Mouse (Mus musculus) ES-E14 (cell line): ENCODE measurements around the gene Pacsin1. TPM values are rescaled to one million over a fixed set of nuclear protein-coding genes. Genes with fewer than 3 reads are reported as not detected.

ENCODE experiments used
- DNase-seq: peaks from one replicate; pipeline ENCODE4 v3.0.0-alpha.2; 2013; ENCODE audit warnings: low read depth, low spot score
- H3K27ac ChIP-seq: 2 replicates; pipeline ENCODE4 v1.5.1; 2012; ENCODE audit warnings: low read depth, mild to moderate bottlenecking, low read length, moderate library complexity, mixed read lengths; ENCODE audit not compliant: poor library complexity, insufficient read depth, severe bottlenecking
- H3K36me3 ChIP-seq: 2 replicates; pipeline ENCODE4 v1.6.1; 2012; ENCODE audit warnings: mild to moderate bottlenecking, low read length, moderate library complexity, mixed read lengths; ENCODE audit not compliant: control insufficient read depth, poor library complexity, insufficient read depth, severe bottlenecking
- H3K4me1 ChIP-seq, 2 experiments: fragments of 150-350 bp in 1 of 2; sonication (generic) in 1 of 2; 2 replicates each; pipeline ENCODE4 v1.6.1; 2012; ENCODE audit warnings: low read length in 2 of 2, mild to moderate bottlenecking in 1 of 2, mixed read lengths in 1 of 2; ENCODE audit not compliant: control insufficient read depth in 2 of 2, insufficient read depth in 2 of 2, poor library complexity in 1 of 2
- H3K4me3 ChIP-seq, 2 experiments: fragments of 150-350 bp in 1 of 2; sonication (generic) in 1 of 2; 2 replicates each; pipeline ENCODE4 v1.5.1; 2012; ENCODE audit warnings: low read length in 2 of 2, low read depth in 1 of 2, mild to moderate bottlenecking in 1 of 2, mixed read lengths in 1 of 2; ENCODE audit not compliant: insufficient read depth in 1 of 2, poor library complexity in 1 of 2, severe bottlenecking in 1 of 2
- H3K9ac ChIP-seq: 2 replicates; pipeline ENCODE4 v1.6.1; 2012; ENCODE audit warnings: low read depth, mild to moderate bottlenecking, low read length, mixed read lengths; ENCODE audit not compliant: poor library complexity, insufficient read depth, severe bottlenecking
- H3K9me3 ChIP-seq: fragments of 150-350 bp; sonication (generic); 2 replicates; pipeline ENCODE4 v1.6.1; 2012; ENCODE audit warnings: low read depth, mild to moderate bottlenecking, low read length; ENCODE audit not compliant: control insufficient read depth, insufficient read depth
- CHD2 ChIP-seq: IDR thresholded peaks from 2 replicates; pipeline ENCODE4 v1.6.1; 2014; ENCODE audit warnings: mild to moderate bottlenecking, low read depth, low read length, inconsistent platforms
- HCFC1 ChIP-seq: IDR thresholded peaks from 2 replicates; pipeline ENCODE4 v1.6.1; 2012; ENCODE audit warnings: low read length, inconsistent platforms, borderline replicate concordance; ENCODE audit not compliant: insufficient read depth
- MAFK ChIP-seq: IDR thresholded peaks from 2 replicates; pipeline ENCODE4 v1.6.1; 2014; ENCODE audit warnings: mild to moderate bottlenecking, low read depth, low read length, inconsistent platforms; ENCODE audit not compliant: insufficient read depth
- ZC3H11A ChIP-seq: IDR thresholded peaks from 2 replicates; pipeline ENCODE4 v1.6.1; 2012; ENCODE audit warnings: low read depth, mild to moderate bottlenecking, inconsistent platforms, low read length, borderline replicate concordance
- ZNF384 ChIP-seq: IDR thresholded peaks from 2 replicates; pipeline ENCODE4 v1.6.1; 2012; ENCODE audit warnings: low read depth, low read length, inconsistent platforms
- in situ Hi-C, 2 experiments: fragments of 600-800 bp; cut with MboI; formaldehyde crosslinking; loops; one replicate each; pipeline ENCODE4 v1.15.1; 2025; ENCODE audit warnings: low sequenced_read_pairs in 2 of 2, inconsistent platforms in 1 of 2; ENCODE audit not compliant: unreplicated experiment in 2 of 2
- total RNA-seq: library from RNA; depleted of rRNA; stranded (reverse); fragments of 300-350 nt; gene quantifications from 2 replicates; pipeline ENCODE4 v1.2.3, GENCODE M21; 2012

Gene Pacsin1
- total RNA-seq, 1 experiment, result 7.9 TPM

GRCm38 (mm10) chr17:27611994-27612393, 43.3 kb upstream of the Pacsin1 start:
- DNase-seq, result no peak
- no peak overlapping the region for H3K4me3 ChIP-seq
- in situ Hi-C loops, result no loop called here
- no peak overlapping the region for H3K27ac ChIP-seq
- H3K9me3 ChIP-seq, result no peaks in the 10 kb centered on the region
- H3K4me1 ChIP-seq, result peaks cover 4 to 21% of the 10 kb centered on the region in 2 experiments; a peak in 3 of 4 replicates
- no peak for TF ChIP-seq HCFC1
- TF ChIP-seq ZC3H11A, result no peak
- no peak for TF ChIP-seq ZNF384
- no peak for TF ChIP-seq CHD2
- TF ChIP-seq MAFK, result no peak
- H3K36me3 ChIP-seq, result no peaks in the 10 kb centered on the region; the same call in 1 of the 2 replicates
- H3K9ac ChIP-seq, result 0 out of 2 replicates have a peak overlapping the region, but pooled peaks have one; percentile 22

GRCm38 (mm10) chr17:27613016-27613415, 42.3 kb upstream of the Pacsin1 start:
- Histone ChIP-seq H3K4me1 (peaks cover 4 to 21% of the 10 kb centered on the region in 2 experiments; a peak in 3 of 4 replicates), H3K27ac (no peak overlapping the region), H3K4me3 (no peak overlapping the region), H3K9me3 (no peaks in the 10 kb centered on the region), H3K36me3 (peaks cover 2% of the 10 kb centered on the region; the same call in 1 of the 2 replicates), H3K9ac (no peak overlapping the region)
- TF ChIP-seq HCFC1 (no peak), ZC3H11A (no peak), ZNF384 (no peak), CHD2 (no peak), MAFK (no peak)
- in situ Hi-C loops, result no loop called here
- no peak for DNase-seq

- Histone ChIP-seq H3K9me3 (no peaks in the 10 kb centered on the region), H3K9ac (no peak overlapping the region), H3K4me3 (no peak overlapping the region), H3K4me1 (peaks cover 2 to 21% of the 10 kb centered on the region in 2 experiments; a peak in 3 of 4 replicates), H3K36me3 (peaks cover 2% of the 10 kb centered on the region; the same call in 1 of the 2 replicates), H3K27ac (no peak overlapping the region)
- DNase-seq, result no peak
- in situ Hi-C loops, result no loop called here
- TF ChIP-seq ZNF384, result no peak
- TF ChIP-seq CHD2, result no peak
- no peak for TF ChIP-seq HCFC1
- TF ChIP-seq MAFK, result no peak
- TF ChIP-seq ZC3H11A, result no peak
Observed at GRCm38 (mm10) chr17:27615388-27615787, 39.9 kb upstream of the Pacsin1 start.

- TF ChIP-seq ZNF384 (no peak), ZC3H11A (no peak), MAFK (no peak), HCFC1 (no peak), CHD2 (no peak)
- Histone ChIP-seq H3K4me1 (peaks cover 6 to 14% of the 10 kb centered on the region in 2 experiments), H3K9ac (no peak overlapping the region), H3K9me3 (no peaks in the 10 kb centered on the region), H3K36me3 (peaks cover 2% of the 10 kb centered on the region; the same call in 1 of the 2 replicates), H3K27ac (no peak overlapping the region), H3K4me3 (peak overlapping the region; percentile 11 to 64; a peak in 2 of 4 replicates)
- in situ Hi-C loops, result no loop called here
- no peak for DNase-seq
Observed at GRCm38 (mm10) chr17:27621161-27621560, 34.1 kb upstream of the Pacsin1 start.

- peaks cover 2% of the 10 kb centered on the region; the same call in 1 of the 2 replicates for H3K36me3 ChIP-seq
- in situ Hi-C loops, result no loop called here
- peak overlapping the region; percentile 64 to 87 for H3K4me3 ChIP-seq
- H3K4me1 ChIP-seq, result peaks cover 6 to 11% of the 10 kb centered on the region in 2 experiments
- H3K9ac ChIP-seq, result peak overlapping the region; percentile 94
- no peaks in the 10 kb centered on the region for H3K9me3 ChIP-seq
- DNase-seq, result no peak
- peak overlapping the region; percentile 3; the same call in 1 of the 2 replicates for H3K27ac ChIP-seq
- TF ChIP-seq ZC3H11A, result no peak
- no peak for TF ChIP-seq MAFK
- no peak for TF ChIP-seq ZNF384
- TF ChIP-seq HCFC1, result no peak
- no peak for TF ChIP-seq CHD2
Observed at GRCm38 (mm10) chr17:27621705-27622531, 33.4 kb upstream of the Pacsin1 start.
